In the genomic region with DNA sequence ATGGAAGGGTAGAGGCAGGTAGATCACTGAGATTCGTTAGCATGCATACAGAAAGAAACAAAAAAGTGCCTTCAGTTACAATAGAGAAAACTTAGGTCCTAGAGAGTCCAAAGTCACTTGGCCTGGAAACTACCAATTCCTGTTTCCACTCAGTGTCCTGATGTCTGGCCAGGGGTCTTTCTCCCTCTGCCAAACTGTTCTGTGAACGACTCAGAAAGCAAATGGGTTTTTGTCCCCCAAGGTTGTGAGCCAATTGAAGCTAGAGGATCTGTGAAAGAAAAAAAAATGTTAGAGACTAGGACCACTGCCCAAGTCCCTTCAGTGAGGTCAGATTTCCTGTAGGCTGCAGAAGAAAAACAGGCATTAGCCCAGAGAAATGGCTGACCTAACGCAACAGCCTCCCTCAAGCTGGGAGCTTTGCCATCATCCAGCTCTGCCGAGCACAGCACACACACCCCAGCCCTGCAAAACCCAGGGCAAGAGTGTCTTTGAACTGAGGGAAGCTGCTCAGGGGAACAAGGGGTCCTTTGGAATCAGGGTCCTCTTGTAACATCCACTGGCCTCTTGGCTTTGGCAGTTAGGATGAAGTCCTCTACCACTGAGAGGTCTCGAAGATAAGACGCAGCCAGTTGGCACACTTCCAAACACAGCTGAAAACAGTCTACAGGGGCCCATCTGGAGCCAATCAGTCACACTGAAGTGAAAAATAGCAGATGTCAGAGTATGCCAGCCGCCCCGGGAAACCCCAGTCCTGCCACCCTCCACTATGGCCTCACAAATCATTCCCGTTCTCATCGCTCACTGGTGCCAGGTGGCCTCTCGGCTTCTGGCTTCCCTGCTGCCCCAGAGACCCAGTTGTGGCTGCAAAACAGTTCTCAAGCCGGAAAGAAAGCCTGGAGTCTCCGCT, we compare ENCODE assay signal across 9 mouse cellular contexts.
DNase-seq lines count a peak whose midpoint lies in the region; ATAC-seq and TF ChIP-seq lines count a peak whose summit lies in the region.
"Had no signal": no experiment of that assay in that cellular context is flagged by ENCODE, and none has a peak within 500 bp of the region (broad histone marks: within the 10 kb centered on the region; RNA-seq: fewer than 3 reads in every experiment).

No protein-coding gene starts in this region.

- no peak for TF ChIP-seq CTCF in brain, embryonic 14.5 days (IDR thresholded peaks at IDR 0.05; ENCODE audit: borderline replicate concordance, extremely low read depth, insufficient read depth, insufficient read length)

- DNase-seq in MN1 (ENCODE audit: low spot score), result peak; percentile 98
- DNase-seq in brain, embryonic 14.5 days (ENCODE audit: low read depth), result peak; percentile 94
- DNase-seq in gastrocnemius, adult 18-20 months (ENCODE audit: low spot score), result peak; percentile 74
- peak; percentile 70 for DNase-seq in hindbrain, embryonic 11.5 days (ENCODE audit: low spot score)
- DNase-seq in layer of hippocampus, adult 8-10 months (ENCODE audit: low spot score in 2 of 2), result peak; percentile 39 to 46
- peak; percentile 92 for DNase-seq in mesoderm, embryonic 11.5 days (ENCODE audit: low read depth, low spot score)
- DNase-seq in testis, postnatal 10 days (ENCODE audit: low spot score), result peak; percentile 73
- no peak for DNase-seq in thymus, adult 18-20 months

- no peak overlapping the region for H3K9ac ChIP-seq in hindbrain, embryonic 11.5 days (ENCODE audit: low read depth, low read length)
- H3K9ac ChIP-seq: liver, embryonic 15.5 days had no signal

- no peak overlapping the region for H3K4me2 ChIP-seq in hindbrain, embryonic 11.5 days (replicated peaks; ENCODE audit: low read depth, low read length)
- H3K4me2 ChIP-seq: liver, embryonic 15.5 days had no signal

- H3K9me3 ChIP-seq in hindbrain, embryonic 11.5 days (ENCODE audit: control insufficient read depth, low read length), result no peaks in the 10 kb centered on the region
- H3K9me3 ChIP-seq: liver, embryonic 15.5 days had no signal

- no peak overlapping the region for H3K4me3 ChIP-seq in hindbrain, embryonic 11.5 days (ENCODE audit: low read depth, low read length)
- H3K4me3 ChIP-seq: liver, embryonic 15.5 days had no signal

- peaks cover 5% of the 10 kb centered on the region for H3K4me1 ChIP-seq in hindbrain, embryonic 11.5 days (replicated peaks; ENCODE audit: control insufficient read depth, insufficient read depth, low read length)
- H3K4me1 ChIP-seq: liver, embryonic 15.5 days had no signal

- no peak for TF ChIP-seq POLR2A in brain, embryonic 14.5 days (IDR thresholded peaks at IDR 0.05; ENCODE audit: borderline replicate concordance, extremely low read depth, insufficient read depth, insufficient read length, poor library complexity, severe bottlenecking)

- H3K27ac ChIP-seq in hindbrain, embryonic 11.5 days (ENCODE audit: low read depth, low read length), result peak overlapping the region; percentile 62
- H3K27ac ChIP-seq: liver, embryonic 15.5 days had no signal

- 41% methylated on average over 13 of the region's 13 CpGs for WGBS in hindbrain, embryonic 11.5 days

- ATAC-seq in hindbrain, embryonic 11.5 days (ENCODE audit: low FRiP score), result peak; percentile 73; the same call in 1 of the 2 replicates

- no peaks in the 10 kb centered on the region for H3K36me3 ChIP-seq in hindbrain, embryonic 11.5 days (ENCODE audit: control insufficient read depth, insufficient read depth, low read length)
- H3K36me3 ChIP-seq: liver, embryonic 15.5 days had no signal

- H3K27me3 ChIP-seq in hindbrain, embryonic 11.5 days (ENCODE audit: control insufficient read depth, insufficient read depth, low read length), result no peaks in the 10 kb centered on the region
- H3K27me3 ChIP-seq: liver, embryonic 15.5 days had no signal

Comparison
In these comparisons a context has a peak if more than half of its experiments do, and no peak if none do; other contexts are left out.
1. DNase-seq: peak in MN1 (single experiment), brain, embryonic 14.5 days (single experiment), gastrocnemius, adult 18-20 months (single experiment), hindbrain, embryonic 11.5 days (single experiment), layer of hippocampus, adult 8-10 months (2 of 2), mesoderm, embryonic 11.5 days (single experiment) and testis, postnatal 10 days (single experiment); none in thymus, adult 18-20 months (0 of 2).